Mouse (Mus musculus): ENCODE measurements around the gene Txlng.

- no peak for TF ChIP-seq CTCF (IDR thresholded peaks at IDR 0.05; ENCODE audit: extremely low read depth, insufficient read depth, insufficient read length, insufficient replicate concordance)
- TF ChIP-seq POLR2A (IDR thresholded peaks at IDR 0.05; ENCODE audit: low read depth, low read length): no peak
Observed at GRCm38 (mm10) chrX:162831542-162831941, 2.3 kb upstream of the Txlng start.

Measured in spleen, adult 2 months (tissue).